Mouse (Mus musculus) midbrain, postnatal 0 days (tissue): ENCODE results near the gene Olfr1499. TPM values are rescaled to one million over a fixed set of nuclear protein-coding genes. Genes with fewer than 3 reads are reported as not detected.
A peak's percentile ranks its signal among the peaks of the same experiment; 100 is the strongest.
"Not testable (repeated sequence)": the region's sequence is repeated elsewhere in the genome, so short reads cannot be mapped to it uniquely, and the experiment has no call there.

Experiments used
- ATAC-seq: fragments of 200-750 bp; cut with Nextera tagmentation; 2 replicates; pipeline ENCODE4 v1.8.0; 2017; ENCODE audit warnings: moderate number of reproducible peaks, mild to moderate bottlenecking, moderate TSS enrichment, moderate library complexity; ENCODE audit not compliant: low FRiP score
- DNase-seq: peaks from one replicate; pipeline ENCODE4 v3.0.0-alpha.2; 2015; ENCODE audit warnings: low spot score
- H3K27ac ChIP-seq: fragments of 300-500 bp; sonication (generic); 2 replicates; pipeline ENCODE4 v1.5.1; 2014; ENCODE audit warnings: low read depth, mild to moderate bottlenecking, low read length, mixed read lengths
- H3K27me3 ChIP-seq: fragments of 300-500 bp; sonication (generic); 2 replicates; pipeline ENCODE4 v1.6.1; 2014; ENCODE audit warnings: low read length, control low read depth, mixed read lengths; ENCODE audit not compliant: insufficient read depth
- H3K36me3 ChIP-seq: fragments of 300-500 bp; sonication (generic); 2 replicates; pipeline ENCODE4 v1.6.1; 2014; ENCODE audit warnings: low read length, control low read depth, mixed read lengths; ENCODE audit not compliant: insufficient read depth
- H3K4me1 ChIP-seq: fragments of 300-500 bp; sonication (generic); 2 replicates; pipeline ENCODE4 v1.6.1; 2014; ENCODE audit warnings: mild to moderate bottlenecking, control low read depth, antibody characterized with exemption, low read length, mixed read lengths; ENCODE audit not compliant: insufficient read depth
- H3K4me2 ChIP-seq: fragments of 300-500 bp; sonication (generic); 2 replicates; pipeline ENCODE4 v1.6.1; 2014; ENCODE audit warnings: low read depth, mild to moderate bottlenecking, low read length, mixed read lengths; ENCODE audit not compliant: poor library complexity, severe bottlenecking
- H3K4me3 ChIP-seq: fragments of 300-500 bp; sonication (generic); 2 replicates; pipeline ENCODE4 v1.5.1; 2014; ENCODE audit warnings: low read depth, mild to moderate bottlenecking, low read length, moderate library complexity
- H3K9ac ChIP-seq: fragments of 300-500 bp; sonication (generic); replicated peaks from 2 replicates; pipeline ENCODE4 v1.6.1; 2014; ENCODE audit warnings: mild to moderate bottlenecking, low read length, moderate library complexity, mixed read lengths; ENCODE audit not compliant: poor library complexity, severe bottlenecking
- H3K9me3 ChIP-seq: fragments of 300-500 bp; sonication (generic); 2 replicates; pipeline ENCODE4 v1.6.1; 2016; ENCODE audit warnings: low read length, control low read depth
- CTCF ChIP-seq: IDR thresholded peaks from 2 replicates; pipeline ENCODE4 v1.5.1; 2016; ENCODE audit warnings: antibody characterized with exemption, mild to moderate bottlenecking
- WGBS: fragments of 180-500 bp; shearing (Covaris S2); extraction: QIAGEN DNeasy Blood & Tissue Kit; methylation state at CpG from one replicate; pipeline ENCODE4 v1.1.7; 2014; 5-methylcytosine and 5-hydroxymethylcytosine counted together
- polyA plus RNA-seq: library from polyadenylated mRNA; unstranded; fragments of >200 nt; fragmentation: Nextera tagmentation; extraction: Ambion mirVana; gene quantifications from 2 replicates; pipeline ENCODE4 v1.2.1, GENCODE M21; 2015
- total RNA-seq: library from RNA; depleted of rRNA; stranded (reverse); fragments of >200 nt; gene quantifications from 2 replicates; pipeline ENCODE4 v1.2.3, GENCODE M21; 2014

Olfr1499 gene
- total and polyA plus RNA-seq, 2 experiments from 2014 or later: not detected

DNA sequence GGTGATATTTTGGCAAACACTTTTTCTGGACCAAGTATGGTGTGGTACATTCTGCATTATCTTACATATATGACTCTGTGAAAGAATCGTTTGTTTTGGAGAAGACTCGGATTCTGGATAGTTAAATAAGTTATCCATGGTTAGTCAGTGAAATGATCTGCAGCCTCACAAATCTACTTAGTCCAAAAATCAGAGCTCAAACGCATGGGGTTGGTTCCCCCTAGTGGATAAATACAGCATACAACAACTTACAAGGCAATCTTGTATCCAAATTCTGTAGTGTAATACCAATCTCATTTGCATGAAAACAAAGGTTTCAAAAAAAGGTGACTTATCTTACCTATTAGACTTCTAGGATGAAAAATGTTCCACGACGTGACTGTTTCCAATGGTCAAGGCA lies 420 bp downstream of the Olfr1499 start:
- Histone ChIP-seq H3K9me3 (no peaks in the 10 kb centered on the region), H3K4me3 (no peak overlapping the region), H3K9ac (no peak overlapping the region), H3K4me2 (no peak overlapping the region), H3K4me1 (no peaks in the 10 kb centered on the region), H3K36me3 (no peaks in the 10 kb centered on the region), H3K27me3 (no peaks in the 10 kb centered on the region), H3K27ac (no peak overlapping the region)
- peak; percentile 79 for TF ChIP-seq CTCF
- WGBS: 36% methylated on average over 5 of the region's 5 CpGs
- ATAC-seq: peak; percentile 58; the same call in 1 of the 2 replicates
- DNase-seq: peak; percentile 64

DNA sequence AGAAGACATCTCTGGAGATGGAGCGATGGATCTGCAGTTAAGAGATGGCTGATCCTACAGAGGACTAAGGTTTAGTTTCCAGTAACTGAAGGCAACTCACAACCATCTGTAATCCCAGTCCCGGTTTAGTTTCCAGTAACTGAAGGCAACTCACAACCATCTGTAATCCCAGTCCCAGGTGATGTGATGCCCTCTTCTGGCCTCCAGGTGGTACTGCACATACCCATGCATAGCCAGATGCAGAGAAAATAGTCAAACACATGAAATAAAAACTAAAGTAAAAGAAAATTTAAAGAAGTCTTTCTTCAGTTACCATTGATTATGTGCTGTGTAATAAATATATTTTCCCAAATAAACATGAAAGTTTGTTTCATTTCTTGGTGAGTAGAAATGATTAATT lies 6.4 kb downstream of the Olfr1499 start:
- Histone ChIP-seq H3K4me1 (no peaks in the 10 kb centered on the region), H3K4me3 (no peak overlapping the region), H3K27me3 (no peaks in the 10 kb centered on the region), H3K27ac (no peak overlapping the region), H3K9me3 (no peaks in the 10 kb centered on the region), H3K9ac (no peak overlapping the region), H3K36me3 (no peaks in the 10 kb centered on the region), H3K4me2 (no peak overlapping the region)
- 65% methylated on average over 2 of the region's 2 CpGs for WGBS
- ATAC-seq (no peak), DNase-seq (no peak)
- no peak for TF ChIP-seq CTCF

DNA sequence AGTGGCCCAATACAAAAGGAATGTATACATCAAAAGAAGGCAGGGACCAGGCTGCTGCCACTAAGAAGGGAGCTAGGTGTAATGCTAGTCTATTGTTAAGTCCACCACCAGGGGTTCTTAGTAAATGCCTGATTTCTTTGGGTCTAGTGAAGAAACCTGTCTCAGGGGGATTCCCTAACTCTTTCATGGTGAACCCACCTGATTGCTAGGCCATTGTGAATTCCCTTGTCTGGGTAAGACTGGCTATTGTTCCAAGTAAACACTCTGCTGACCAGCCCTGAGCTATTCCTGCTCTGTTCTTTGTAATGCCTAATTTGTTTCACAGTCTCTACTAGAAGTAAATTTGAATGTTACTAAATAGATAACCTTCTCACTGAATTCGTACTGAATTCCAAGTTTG lies 13.8 kb downstream of the Olfr1499 start:
- not testable (repeated sequence) for H3K4me2 ChIP-seq, H3K4me3 ChIP-seq, H3K9me3 ChIP-seq, ATAC-seq, H3K9ac ChIP-seq, H3K27me3 ChIP-seq, H3K4me1 ChIP-seq, H3K27ac ChIP-seq, DNase-seq, H3K36me3 ChIP-seq
- WGBS: 67% methylated on average over 1 of the region's 1 CpGs

DNA sequence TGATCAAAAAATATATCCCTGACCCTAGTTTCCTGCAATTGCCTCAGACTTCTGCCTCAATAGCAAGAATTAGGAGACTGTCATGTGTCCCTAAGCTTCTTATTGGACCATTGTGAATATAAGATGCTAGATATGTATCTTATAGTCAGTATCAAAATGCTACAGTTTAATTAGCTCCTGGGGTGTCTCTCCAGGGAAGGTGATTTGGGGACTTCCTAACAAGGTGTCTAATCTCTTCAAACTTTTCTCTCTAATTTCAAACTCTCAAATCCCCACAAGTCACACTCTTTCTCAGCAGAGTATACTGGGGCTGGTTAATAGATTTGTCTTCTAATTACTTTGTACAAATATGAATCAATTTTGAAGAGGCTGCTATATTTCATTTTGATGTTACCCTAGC lies 21.1 kb downstream of the Olfr1499 start, which contains the start of gene Olfr1497:
TSS of gene Olfr1497 (minus strand) at position 101 of the 400 bp plus-strand sequence.
- H3K4me1 ChIP-seq: no peaks in the 10 kb centered on the region
- no peak within 1 kb of the TSS for H3K4me2 ChIP-seq
- H3K4me3 ChIP-seq: no peak within 1 kb of the TSS
- no peaks in the 10 kb centered on the region for H3K27me3 ChIP-seq
- ATAC-seq (no peak), DNase-seq (no peak)
- H3K9me3 ChIP-seq: no peaks in the 10 kb centered on the region
- no peaks in the 10 kb centered on the region for H3K36me3 ChIP-seq
- H3K9ac ChIP-seq: no peak within 1 kb of the TSS
- no peak within 1 kb of the TSS for H3K27ac ChIP-seq
- no peak for TF ChIP-seq CTCF

DNA sequence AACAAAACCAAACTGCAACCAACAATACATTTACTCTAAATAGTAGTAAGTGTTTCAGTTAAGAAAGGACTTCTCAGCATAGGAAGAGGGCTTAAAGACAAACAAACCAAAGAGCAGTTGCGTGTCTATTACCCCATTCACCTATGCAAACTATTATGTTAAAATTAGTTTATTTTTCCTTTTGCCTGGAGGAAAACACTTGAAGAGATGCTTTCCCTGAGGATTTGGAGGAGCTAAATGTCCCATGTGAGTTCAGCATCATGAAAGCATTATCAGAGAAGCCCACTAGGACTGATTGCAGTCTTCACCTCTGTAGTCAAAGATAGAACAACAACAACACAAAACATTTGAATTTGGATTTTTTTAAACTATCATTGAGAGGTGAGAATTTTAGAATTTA lies 41.7 kb downstream of the Olfr1499 start, which contains the start of gene Olfr1496:
TSS of gene Olfr1496 (plus strand) at position 301 of the 400 bp plus-strand sequence.
- no peaks in the 10 kb centered on the region for H3K9me3 ChIP-seq
- H3K4me3 ChIP-seq: no peak within 1 kb of the TSS
- no peaks in the 10 kb centered on the region for H3K27me3 ChIP-seq
- no peak within 1 kb of the TSS for H3K4me2 ChIP-seq
- H3K4me1 ChIP-seq: no peaks in the 10 kb centered on the region
- H3K36me3 ChIP-seq: no peaks in the 10 kb centered on the region
- no peak for DNase-seq
- WGBS: 95% methylated on average over 1 of the region's 1 CpGs
- no peak for ATAC-seq
- TF ChIP-seq CTCF: no peak
- H3K27ac ChIP-seq: no peak within 1 kb of the TSS
- no peak within 1 kb of the TSS for H3K9ac ChIP-seq

DNA sequence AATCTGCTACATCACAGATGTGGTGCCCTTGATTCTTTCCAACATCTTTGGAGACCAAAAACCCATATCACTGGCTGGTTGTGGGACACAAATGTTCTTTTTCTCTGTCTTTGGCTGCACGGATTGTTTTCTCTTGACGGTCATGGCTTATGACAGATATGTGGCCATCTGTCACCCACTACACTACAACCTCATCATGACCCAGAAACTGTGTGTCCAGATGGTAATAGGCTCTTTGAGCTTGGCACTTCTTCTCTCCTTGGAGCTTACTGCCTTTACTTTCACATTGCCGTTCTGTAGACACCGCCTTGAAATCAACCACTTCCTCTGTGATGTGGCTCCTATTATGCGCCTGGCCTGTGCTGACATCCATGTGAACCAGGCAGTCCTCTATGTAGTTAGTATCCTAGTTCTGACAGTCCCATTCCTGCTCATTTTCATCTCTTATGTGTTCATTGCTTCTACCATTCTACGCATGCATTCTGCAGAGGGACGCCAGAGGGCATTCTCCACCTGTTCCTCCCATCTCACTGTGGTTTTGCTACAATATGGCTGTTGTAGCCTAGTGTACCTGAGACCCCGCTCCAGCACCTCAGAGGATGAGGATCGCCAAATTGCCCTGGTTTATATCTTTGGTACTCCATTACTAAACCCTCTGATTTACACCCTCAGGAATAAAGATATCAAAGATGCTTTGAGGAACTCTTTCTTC lies 50.5 kb downstream of the Olfr1499 start:
- Histone ChIP-seq H3K36me3 (no peaks in the 10 kb centered on the region), H3K27me3 (no peaks in the 10 kb centered on the region), H3K4me1 (no peaks in the 10 kb centered on the region), H3K27ac (no peak overlapping the region), H3K9me3 (no peaks in the 10 kb centered on the region), H3K4me3 (no peak overlapping the region), H3K9ac (no peak overlapping the region), H3K4me2 (no peak overlapping the region)
- no peak for TF ChIP-seq CTCF
- 90% methylated on average over 9 of the region's 9 CpGs for WGBS
- ATAC-seq (no peak), DNase-seq (no peak)
